Mouse (Mus musculus) spleen, postnatal 10 days (tissue): Measurements from ENCODE around the gene Idnk.
"Not testable (repeated sequence)": the region's sequence is repeated elsewhere in the genome, so short reads cannot be mapped to it uniquely, and the experiment has no call there.

Experiments used
- DNase-seq, 2 experiments: peaks; one replicate each; pipeline ENCODE4 v3.0.0; 2021 to 2022; ENCODE audit warnings: low spot score in 2 of 2

Gene Idnk

GRCm38 (mm10) chr13:58146603-58147002 is 10.8 kb upstream of the Idnk start:
- not testable (repeated sequence) for DNase-seq

- no peak for DNase-seq
Observed at GRCm38 (mm10) chr13:58147760-58148159, 9.7 kb upstream of the Idnk start.

- peak; percentile 48 to 72 for DNase-seq
Observed at GRCm38 (mm10) chr13:58148256-58148831, 9.1 kb upstream of the Idnk start.

GRCm38 (mm10) chr13:58149033-58149558 is 8.4 kb upstream of the Idnk start:
- DNase-seq: no peak

- DNase-seq: no peak
Observed at GRCm38 (mm10) chr13:58149629-58150028, 7.8 kb upstream of the Idnk start.

- no peak for DNase-seq
Observed at GRCm38 (mm10) chr13:58150442-58150841, 7.0 kb upstream of the Idnk start.

DNA sequence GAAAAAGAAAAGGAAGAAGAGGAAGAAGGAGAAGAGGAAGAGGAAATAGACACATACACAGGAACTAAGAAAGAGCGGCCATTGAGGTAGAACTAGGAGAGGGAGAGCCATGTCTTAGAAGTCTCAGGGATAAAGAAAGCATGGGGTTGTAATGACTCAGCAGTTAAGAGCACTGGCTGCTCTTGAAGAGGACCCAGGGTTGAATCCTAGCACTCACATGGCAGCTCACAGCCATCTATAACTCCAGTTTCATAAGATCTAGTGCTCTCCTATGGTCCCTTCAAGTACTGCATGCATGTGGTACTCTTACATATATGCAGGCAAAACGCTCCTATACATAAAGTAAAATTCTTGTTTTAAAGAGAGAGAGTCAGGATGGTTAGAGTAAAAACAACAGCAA is 1.4 kb upstream of the Idnk start:
- peak in 1 of 2 experiments; percentile 55 for DNase-seq

DNA sequence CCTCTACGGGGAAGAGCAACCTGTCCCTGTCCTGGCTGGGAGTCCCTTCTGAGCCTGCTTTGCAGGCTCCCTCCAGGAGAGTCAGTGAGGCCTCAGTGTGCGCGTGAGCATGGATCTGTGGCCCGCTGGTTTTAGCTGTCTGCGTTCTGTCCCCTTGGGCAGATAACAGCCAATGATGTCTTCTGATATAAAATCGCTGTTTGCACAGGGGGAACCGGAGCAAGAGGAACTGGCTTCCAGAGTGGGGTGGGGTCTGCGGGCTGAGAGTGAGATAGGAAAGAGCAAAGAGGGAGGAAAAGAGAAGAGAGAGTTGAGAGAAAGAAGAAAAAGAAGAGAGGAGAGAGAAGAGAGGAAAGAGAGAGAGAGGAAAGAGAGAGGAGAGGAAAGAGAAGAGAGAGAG is 413 bp upstream of the Idnk start:
- DNase-seq: no peak

DNA sequence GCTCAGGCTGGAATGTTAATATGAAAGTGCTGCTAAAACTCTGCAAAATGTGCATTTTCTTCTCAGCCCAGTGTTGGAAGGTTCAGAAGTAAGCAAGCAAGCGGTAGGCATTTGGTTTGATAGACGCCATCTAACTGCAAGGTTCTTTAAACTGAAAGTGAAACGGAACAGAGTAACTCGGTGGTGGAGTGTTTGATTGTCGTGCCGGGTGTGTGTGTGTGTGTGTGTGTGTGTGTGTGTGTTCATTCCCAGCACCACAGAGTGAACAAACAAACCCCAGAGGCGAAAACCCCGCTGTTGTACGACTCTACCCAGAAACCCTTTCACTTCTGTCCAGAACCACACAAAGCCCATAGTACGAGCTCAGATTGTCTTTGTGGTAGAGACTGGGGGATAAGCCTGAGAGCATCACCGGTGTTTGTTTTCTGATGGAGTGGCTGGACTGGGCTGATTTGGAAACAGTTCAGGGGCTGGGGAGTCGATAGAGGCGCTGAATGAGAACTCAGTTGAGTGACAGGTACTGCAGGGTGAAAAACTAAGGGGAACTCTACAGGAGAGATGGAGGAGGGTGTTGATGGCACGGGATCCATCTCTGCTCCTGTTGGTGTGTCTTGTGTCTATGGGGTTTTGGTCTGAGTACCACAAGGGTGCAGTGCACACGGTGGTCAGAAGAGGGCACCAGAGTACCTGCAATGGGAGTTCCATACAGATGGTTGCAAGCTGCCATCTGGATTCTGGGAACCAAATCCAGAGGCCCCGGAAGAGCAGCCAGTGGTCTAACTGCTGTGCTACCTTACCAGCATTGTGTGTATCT is 857 bp downstream of the Idnk start:
- DNase-seq: peak; percentile 86 to 92

- DNase-seq: no peak
Observed at GRCm38 (mm10) chr13:58160761-58161160, 3.3 kb downstream of the Idnk start.

DNA sequence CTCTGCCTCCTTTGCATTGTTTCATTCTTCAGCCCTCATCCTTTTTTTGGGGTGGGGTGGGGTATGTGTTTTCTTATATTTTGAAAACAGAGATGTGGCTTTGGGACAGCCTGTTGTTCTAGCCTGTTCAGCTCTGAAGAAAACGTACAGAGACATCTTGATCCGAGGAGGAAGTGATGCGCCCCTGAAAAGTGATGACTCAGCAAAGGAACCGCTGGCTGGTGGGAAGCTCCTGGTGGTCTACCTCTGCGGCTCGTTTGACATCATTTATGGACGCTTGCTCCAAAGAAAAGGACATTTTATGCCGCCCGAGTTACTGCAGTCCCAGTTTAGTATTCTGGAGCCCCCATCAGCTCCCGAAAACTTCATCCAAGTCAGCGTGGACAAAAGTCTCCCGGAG is 5.9 kb downstream of the Idnk start:
- no peak for DNase-seq

GRCm38 (mm10) chr13:58168119-58168518 is 10.7 kb downstream of the Idnk start:
- no peak for DNase-seq

GRCm38 (mm10) chr13:58176105-58176504 is 18.7 kb downstream of the Idnk start:
- DNase-seq: no peak

GRCm38 (mm10) chr13:58177511-58178208 is 20.2 kb downstream of the Idnk start:
- peak; percentile 99 to 100 for DNase-seq

- DNase-seq: no peak
Observed at GRCm38 (mm10) chr13:58181607-58182551, 24.4 kb downstream of the Idnk start.

DNA sequence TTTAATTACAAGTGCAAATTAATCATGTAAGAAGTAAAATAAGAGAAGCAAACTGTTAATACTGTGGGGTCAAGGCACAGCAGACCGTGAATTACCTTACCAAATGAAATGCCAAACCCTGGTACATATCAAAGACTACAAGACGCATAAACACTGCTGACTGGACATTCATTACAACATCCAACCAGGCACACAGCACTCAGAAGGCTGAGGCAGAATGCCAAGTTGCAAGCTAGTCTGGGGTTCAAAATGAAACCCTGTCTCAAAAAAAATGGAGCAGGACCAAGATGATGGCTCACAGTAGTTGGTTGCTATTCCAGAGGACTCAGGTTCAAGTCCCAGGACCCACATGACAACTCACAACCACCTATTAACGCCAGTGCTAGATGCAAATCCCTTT is 26.7 kb downstream of the Idnk start:
- no peak for DNase-seq

GRCm38 (mm10) chr13:58186281-58186680 is 28.8 kb downstream of the Idnk start:
- no peak for DNase-seq

DNA sequence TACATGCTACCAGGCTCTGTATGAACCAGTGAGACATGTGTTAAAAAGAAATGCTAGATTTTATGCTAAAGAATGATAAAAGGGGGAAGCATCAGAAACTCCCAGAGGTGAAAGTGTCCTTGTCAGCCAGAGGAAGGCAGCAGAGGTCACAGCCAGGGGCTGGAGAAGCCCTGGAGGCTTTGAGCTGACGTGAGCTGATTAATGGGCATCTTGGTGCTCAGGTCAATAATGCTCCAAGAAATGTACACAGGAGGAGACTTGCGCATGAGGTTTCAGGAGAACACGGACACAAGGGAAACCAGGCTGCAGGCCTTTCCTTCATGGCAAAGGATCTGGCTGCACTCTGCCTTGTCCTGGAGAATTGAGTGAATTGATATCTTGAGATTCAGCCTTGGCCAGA is 30.3 kb downstream of the Idnk start:
- DNase-seq: no peak

- peak; percentile 88 to 95 for DNase-seq
Observed at GRCm38 (mm10) chr13:58188412-58188811, 31.0 kb downstream of the Idnk start.

- DNase-seq: no peak
Observed at GRCm38 (mm10) chr13:58189473-58189872, 32.0 kb downstream of the Idnk start.

DNA sequence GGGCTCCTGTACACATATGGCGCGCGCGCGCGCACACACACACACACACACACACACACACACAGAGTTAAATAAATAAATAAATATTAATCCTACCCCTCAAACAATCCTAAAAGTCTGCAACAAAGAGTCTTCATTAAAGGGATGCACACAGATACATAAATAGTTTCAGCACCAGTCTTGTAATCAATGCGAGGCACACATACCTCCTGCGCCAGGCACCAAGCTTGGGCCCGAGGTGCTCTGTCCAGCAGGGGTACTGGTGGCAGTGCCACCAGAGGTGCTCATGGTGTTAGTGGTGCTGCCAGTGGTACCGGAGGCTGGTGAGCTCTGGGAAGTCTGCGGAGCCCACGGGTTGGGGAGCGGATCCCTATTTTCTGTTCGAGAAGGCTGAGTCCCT is 34.1 kb downstream of the Idnk start:
- DNase-seq: no peak
